Mouse (Mus musculus) ES-CJ7 (cell line): Measurements from ENCODE around the gene Hjurp.

Source experiments
- DNase-seq: peaks from one replicate; pipeline ENCODE4 v3.0.0; 2011; ENCODE audit warnings: low read depth, low spot score

Hjurp gene

DNA sequence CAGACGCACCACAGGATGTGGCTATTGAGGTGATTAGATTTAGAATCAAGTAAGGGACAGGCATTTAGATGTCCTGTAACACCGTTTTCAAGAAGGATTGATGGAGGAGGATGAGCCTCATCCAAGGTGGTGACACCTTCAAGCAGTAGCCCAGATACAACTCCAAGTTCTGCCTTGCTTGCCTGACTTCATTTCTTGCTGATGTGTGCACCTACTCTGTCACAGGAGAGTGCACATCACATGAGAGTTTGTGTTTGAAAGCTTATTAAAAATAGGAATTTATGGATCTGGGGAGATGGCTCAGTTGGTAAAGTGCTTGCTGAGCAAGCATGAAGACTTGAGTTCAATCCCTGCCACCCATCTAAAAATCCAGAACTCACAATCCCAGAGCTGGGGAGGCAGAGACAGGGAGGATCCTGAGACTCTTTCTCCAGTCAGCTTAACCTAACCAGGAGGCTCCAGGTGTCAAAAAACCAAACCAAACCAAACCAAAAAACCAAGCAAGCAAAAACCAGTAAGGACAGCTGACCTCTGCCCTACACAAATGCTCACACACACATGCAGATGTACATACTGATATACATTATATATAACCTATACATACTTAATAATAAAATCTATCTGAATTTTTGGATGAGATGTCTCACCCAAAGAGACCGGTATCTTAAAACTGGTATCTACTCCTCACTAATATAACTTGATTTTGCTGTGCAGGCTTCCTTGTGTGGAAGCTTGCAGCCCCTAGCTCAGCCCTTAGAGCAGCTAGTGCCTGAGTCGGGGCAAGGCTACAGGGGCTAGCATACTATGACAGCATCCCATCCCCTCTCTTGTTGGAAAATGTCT lies 21.5 kb upstream of the Hjurp start:
- DNase-seq = no peak

DNA sequence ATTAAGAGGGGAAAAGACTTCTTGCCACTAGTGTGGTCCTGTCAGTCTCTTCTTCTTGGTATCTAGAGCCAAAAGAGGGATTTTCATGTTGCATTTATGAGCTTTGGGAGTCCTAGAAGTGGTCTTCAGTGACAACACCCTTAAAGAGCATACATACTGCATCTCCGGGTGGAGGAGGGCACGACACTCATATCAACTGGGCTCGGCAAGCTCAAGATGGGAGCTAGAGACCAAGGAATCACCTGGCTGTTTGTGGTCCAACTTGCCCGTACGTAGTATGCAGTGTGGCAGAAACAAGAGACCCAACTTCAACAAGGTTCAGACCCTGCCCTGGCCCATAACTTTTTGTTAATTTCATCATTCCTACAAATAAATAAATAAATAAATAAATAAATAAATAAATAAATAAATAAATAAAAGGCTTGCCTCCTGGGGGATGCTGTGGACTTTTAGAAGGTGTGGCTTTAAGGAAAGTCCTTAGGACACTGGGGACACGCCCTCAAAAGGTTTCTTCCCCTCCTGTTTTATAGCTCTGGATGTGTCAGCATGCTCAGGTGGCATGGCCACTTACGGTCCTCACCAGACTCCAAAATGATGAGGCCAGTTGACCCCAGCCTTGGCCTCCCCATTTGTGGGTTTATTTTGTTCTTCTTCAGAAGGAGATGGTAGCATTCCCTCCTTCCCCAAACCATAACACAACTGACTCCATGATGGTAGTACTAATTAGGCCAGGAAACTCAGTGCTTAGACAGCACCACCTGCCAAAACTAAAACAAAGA lies 20.2 kb upstream of the Hjurp start:
- no peak for DNase-seq

DNA sequence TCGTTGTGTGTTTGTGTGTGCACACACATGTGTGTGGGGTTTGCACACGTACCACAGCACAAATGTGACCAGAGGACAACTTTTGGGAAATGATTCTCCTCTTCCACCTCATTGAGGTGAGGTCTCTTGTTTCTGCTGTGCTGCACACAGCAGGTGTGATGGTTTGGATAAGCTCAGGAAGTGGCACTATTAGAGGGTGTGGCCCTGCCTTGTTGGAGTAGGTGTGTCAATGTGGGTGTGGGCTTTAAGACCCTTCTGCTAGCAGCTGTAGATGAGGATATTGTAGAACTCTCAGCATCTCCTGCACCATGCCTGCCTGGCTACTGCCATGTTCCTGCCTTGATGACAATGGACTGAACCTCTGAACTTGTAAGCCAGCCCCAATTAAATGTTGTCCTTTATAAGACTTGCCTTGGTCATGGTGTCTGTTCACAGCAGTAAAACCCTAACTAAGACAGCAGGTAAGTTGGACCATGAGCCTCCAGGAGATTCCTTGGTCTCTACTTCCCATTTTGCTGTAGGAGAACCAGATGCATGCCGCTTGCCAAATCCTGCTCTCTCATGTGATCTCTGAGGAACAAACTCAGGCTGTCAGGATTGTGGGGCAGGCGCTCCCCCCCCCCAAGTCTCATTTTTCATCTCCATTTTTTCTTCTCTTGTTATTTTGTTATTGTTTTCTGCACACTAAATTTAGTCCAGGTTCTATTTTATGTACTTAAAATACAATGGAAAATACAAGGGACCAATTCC lies 18.9 kb upstream of the Hjurp start:
- DNase-seq = no peak

DNA sequence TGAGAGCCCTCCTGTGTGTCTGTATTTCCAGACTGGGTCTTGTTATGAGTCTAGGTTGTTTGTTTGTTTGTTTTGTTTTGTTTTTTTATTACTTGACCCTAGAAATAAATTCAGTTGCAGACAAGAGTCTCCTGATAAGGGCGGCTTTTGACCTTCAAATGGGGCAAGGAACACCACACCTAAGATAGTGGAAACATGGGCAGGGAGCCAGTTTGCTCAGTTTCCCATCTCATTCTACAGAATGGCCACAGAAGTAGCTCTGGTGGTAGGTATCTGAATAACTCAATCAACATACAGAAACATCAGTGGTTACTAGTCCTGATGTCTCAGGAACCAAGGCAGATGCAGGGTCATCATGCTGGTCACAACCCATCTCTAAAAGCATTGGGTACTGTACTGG lies 17.2 kb upstream of the Hjurp start:
- DNase-seq = no peak

DNA sequence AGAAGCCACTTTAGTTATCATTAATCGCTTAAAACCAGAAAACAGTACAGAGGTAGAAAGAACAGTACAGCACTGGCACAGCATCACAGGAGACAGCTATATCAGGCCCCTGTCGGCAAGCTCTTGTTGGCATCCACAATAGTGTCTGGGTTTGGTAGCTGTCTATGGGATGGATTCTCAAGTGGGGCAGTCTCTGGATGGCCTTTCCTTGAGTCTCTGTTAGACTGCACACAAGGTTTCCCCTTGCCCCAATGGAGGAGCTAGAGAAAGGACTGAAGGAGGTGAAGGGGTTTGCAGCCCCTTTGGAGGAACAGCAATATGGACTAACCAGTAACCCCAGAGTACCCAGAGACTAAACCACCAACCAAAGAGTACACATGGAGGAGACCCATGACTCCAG lies 14.6 kb upstream of the Hjurp start:
- no peak for DNase-seq

DNA sequence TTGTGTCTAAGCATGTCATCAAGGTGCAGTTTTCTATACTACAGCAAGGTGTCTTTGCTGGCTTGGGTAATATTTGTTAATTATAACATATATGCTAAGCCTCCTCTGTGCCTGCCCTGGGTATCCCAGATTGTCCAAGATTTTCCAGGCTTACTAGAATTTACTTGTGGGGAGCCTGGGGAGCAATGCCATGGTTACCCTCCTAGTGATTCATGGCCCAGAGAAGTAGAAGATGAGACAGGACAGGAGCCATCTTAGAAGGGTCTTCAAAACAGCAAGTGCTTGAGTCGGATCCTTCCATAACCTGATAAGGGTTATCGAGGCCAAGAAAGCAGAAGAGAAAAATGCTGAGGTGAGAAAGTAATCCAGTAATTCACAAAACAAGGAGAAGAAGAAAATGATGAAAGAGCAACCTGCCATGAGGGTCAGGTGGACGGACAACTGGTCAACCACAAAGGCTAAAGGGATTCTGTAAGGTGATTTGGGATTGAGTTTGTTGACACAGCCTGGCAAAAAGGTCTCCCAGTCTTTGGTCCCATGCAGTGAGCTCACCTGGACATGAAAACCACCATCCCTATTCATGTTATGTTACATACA lies 14.1 kb upstream of the Hjurp start:
- DNase-seq = no peak

DNA sequence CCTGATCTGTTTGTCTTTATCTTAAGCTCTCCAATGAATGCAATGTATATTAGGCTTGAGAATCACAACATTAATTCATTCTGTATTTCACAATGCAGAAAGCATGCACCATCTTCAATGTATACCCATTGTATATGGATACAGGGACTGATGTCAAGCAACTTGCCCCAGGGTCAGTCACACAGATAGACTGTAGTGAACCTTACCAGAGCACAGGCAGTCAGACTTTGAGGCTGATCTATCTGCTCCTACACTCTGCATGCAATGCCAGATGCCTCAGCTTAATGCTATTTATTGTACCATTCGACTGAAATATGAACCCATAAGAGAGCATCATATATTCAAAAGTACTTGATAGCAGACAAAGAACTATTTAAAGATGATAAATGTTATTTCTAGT lies 13.1 kb upstream of the Hjurp start:
- DNase-seq = no peak

DNA sequence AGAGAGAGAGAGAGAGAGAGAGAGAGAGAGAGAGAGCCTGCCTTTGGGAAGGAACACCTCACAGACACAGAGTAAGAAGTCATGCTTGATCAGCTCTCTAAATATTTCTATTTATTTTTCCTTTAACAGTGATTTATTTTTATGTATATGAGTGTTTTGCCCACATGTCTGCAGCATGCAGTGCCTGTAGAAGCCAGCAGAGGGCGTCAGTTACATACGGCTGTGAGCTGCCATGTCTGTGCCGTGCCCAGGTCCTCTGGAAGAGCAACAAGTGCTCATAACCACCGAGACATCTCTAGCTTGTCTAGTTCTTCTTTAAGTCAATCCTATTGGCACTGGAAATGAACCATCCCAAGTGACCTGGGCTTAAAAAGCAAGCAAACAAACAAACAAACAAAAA lies 12.5 kb upstream of the Hjurp start:
- DNase-seq = peak; percentile 85

DNA sequence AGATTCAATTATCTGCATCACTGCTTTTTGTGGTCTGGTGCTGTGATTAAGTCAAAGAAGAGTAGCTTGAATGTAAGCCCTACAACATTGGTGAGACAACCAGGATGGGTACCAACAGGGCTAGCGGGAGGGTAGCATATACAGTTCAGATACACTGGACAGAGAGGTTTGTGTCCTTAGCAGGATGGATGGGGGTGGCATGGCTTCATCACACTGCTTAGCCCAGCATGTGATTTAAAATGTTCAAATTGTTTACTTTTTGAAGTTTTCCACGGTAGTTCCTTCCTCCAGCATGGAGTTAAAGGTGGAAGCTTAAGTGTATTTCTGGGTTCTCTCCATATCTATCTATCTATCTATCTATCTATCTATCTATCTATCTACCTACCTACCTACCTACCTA lies 11.7 kb upstream of the Hjurp start:
- no peak for DNase-seq

DNA sequence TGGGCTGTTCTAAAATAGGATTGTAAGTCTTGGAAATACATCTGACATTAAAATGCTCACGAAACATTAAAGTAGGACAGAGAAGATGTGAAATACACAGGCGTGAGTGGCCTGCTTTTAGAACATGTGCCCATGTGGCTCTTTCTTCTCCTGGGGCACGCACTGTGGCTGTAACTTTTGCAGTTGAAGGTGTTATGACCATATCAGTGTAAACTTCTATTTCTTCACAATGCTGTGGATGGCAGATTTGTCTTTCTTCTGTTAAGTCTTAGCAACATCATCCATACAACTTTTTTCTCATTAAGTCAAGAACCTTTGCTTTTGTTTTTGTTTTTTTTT lies 11.3 kb upstream of the Hjurp start:
- DNase-seq = no peak

DNA sequence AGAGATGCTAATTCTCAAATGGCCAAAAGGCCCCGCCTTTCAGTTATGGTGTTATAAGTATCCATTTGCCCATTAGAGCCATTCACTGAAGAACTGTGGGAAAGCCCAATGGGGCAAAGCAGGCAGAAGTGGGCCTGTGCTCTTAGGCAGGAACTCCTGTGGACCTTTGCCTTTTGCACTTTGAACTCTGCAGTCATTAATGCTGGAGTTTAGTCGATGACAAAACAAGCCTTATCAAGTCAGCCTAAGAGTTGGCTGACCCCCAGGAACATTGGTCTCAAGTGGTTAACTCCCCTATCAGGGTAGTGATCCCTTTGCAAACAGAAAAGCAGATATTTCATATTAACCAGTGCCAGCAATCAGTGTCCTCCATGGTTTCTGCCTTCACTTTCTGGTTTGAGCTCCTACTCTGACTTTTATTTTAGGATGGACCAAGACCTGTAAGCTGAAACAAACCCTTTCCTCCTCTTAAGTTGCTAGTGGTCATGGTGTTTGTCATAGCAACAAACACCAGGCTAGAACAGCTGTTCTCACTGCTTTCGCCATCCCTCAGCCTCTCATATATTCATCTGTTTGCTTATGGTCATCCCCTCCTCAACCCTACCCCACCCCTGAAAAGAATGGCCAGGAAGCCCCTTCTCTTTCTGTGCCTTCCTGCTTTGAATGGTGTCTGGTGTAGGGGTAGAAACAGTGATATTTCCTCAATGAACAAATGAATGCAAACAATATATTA lies 10.8 kb upstream of the Hjurp start:
- no peak for DNase-seq

DNA sequence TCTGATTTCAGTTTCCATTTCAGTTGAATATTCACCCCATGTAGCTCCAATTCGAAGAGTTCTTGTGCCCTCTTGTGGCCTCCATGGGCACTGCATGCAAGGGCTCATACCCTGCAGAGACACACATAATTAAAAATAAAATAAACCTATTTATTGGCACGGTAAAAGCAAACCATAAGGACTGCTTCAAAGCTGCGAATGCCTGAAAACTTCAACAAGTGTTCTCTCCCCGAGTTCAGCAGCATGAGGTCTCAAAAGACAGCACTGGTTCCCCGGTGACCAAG lies 10.2 kb upstream of the Hjurp start:
- DNase-seq = peak; percentile 73

DNA sequence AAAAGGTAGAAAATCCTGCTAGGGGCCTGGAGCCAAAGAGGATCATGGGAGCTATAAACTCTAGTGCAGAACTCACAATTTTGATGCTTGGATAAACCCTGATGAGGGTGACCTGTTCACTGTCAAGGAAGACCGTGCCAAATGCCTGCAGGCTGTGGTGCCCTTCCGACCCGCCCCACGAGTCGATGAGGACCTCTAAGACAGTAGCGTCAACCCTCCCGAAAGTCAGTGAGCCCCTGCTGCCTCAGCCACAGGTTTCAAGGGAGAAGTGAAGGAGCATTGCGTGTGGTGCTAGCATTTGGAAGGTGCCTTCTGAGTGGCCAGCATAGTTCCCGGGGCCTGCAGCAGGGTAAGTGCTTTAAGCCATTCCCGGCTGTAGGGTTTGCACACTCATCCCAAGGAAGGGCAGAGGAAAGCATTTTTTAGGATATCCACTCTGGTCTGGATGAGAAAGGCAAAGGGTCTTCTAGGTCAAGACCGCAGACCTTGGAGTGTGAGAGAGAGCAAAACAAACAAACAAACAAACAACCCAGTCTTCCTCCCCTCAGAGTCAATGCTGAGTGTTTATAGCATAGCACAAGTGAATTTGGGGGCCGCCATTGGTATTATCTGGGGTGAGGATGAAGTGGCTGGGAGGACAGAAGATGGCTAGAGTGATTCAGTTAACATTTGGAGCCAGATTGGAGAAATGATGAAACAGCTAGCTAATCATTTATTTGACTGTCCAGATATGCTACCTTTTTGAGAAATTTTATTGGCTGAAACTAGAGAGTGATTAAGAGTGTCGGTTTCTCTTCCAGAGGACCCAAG lies 9.7 kb upstream of the Hjurp start:
- no peak for DNase-seq

DNA sequence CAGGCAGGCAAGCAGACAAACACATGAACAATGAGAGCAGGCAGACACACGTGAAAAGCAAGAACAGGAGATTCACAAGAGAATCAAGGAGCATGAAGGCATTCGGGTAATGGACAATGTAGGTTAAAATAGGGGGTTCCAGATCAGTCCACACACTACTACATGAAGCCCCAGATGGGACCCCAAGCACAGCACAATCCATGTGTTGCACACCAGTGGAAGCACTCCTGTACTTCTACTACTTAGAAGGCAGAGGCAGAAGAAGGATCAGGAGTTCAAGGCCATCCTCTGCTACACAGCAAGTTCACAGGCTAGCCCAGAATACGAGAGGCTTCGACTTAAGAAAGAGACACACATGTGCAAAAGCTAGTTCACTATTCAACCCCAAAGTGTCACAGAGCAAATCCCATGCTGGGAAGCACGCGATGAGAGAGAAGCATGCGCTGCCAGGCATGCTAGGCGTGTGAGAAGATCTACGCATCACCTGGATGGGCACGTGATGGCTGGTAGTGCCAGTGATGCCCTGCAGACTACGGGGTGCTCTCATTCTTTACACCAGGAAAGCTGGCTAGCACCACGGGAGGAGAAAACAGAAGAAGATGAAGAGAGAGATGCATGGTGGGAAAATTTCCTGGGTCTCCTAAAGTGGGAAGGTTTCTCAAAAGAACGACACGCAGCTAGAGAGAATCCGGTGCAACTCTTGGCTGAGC lies 8.9 kb upstream of the Hjurp start:
- DNase-seq = no peak

DNA sequence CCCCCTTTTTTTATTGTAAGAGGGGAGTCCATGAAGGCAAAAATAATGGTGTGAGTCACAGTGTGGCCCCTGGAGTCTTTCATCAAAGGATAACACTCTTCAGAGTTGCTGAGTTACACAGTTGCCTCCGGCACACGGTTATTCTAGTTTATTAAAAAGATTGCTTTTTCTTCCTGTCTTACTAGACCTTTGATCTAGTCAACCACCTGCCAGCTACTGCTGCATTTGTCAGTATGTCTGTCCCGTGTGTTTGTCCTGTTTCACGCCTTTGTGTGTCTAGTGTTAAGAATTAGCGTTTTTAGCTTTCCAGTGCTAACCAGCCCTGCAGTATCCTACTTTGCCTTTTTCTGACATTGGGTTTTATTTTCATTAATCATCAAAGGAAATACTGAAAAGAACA lies 8.2 kb upstream of the Hjurp start:
- no peak for DNase-seq

DNA sequence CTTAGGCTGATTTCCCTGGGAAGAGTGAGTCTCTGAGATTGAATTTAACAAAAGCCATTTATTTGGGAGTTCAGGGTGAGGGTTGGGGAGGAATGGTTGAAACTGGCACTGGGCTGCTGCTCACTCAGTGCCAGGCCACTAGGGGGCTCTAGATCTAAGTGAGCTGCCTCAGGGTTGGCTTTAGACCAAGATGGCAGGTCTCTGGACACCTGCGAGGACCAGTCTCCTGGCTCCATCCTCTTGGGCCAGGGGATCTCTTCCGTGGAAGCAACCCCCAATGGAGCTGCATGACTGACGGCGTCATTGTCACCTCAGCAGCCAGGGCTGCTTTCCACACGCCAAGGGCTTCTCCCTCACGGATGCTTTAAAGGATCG lies 7.5 kb upstream of the Hjurp start:
- DNase-seq = peak; percentile 92

DNA sequence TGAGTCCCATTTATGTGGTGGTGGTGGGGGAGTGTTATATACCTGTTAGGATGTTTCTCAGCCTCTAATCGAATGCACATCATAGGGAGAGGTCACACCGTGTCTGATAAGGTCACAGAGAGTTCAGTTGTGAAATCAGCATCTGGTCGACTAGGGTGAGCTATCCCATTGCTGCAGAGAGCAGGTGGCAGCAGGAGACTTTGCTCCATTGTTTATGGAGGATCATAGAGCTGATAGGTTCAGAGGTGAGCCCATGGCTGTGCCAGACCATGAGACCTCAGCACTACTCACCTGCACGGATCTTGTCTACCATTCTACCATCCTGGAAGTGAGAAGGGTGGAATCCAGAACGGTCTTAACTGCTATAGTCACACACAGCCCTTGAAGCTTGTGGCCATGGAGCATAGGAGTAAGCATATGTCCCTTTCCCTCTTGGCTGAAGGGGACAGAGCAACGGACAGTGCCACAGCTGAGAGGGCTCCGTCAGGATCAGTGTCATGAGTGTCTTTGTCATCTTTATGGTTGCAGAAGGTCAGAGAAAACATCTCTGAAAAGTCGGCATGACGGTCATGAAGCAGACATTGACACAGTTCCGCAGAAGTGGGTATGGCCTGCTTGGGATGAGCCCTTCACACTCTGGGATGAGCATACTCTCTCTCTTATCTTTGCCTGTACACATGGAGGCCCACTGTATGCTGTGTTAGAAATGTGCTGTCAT lies 7.0 kb upstream of the Hjurp start:
- DNase-seq = peak; percentile 69

DNA sequence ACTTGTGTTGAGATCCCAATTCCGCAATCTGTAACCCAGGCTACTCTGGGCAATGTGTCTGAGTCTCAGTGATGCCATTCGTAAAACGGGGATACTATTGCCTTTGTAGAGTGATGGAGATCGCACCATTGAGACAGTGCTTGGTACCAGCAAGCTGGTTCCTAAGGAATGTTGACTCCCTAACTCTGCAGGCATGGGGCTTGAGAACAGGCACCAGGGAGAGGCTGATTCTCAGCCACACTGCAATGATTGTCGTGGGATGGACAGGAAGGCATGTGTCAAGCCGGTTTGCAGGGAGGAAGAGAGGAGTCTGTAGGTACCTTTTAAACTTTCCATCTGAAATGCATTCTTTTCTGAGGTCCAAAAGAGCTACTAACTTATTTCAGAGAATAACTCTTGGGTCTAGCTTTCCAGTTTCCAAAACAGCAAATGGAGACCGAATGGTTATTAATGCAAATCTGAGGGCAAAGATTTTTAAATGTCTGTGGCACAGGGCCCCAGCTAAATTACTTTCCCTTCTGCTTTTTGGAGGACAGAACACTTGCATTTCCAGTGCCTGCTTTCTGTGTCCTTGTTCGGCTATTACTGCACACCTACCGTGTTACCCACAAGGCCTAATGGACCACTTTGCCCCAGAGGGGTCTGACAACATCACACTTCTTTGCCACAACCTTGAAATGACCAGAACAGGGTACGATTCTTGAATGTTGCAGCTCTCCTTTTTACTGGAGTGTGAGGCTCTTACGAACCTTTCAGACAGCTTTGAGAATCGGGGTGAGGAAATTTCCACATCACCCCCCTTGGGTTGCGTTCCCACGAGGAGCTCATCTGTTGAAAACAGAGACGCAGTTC lies 6.2 kb upstream of the Hjurp start:
- DNase-seq = peak; percentile 20

DNA sequence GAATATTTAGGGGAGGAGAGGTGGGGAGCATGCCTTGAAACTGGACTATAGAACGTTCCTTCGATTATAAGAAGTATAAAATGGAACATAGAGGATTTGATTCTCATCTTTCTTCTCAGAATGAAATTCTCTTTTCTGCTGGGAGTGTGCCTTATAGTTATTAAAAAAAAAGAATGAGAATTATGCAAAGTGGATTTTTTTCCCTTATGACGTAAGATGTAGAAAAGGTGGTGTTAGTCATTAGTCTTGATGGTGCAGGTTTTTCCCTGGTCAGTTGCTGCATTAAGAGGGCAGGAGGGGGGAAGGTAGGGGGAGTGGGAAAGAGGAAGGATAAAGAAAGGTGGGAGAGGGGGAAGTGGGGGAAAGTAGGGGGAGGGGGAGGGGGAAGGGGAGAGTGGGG lies 4.9 kb upstream of the Hjurp start:
- DNase-seq = no peak
